Mouse (Mus musculus) lung, embryonic 14.5 days (tissue): ENCODE measurements around the gene Tmem109. TPM values are rescaled to one million over a fixed set of nuclear protein-coding genes. Genes with fewer than 3 reads are reported as not detected.

Experiments
- ATAC-seq: fragments of 200-750 bp; cut with Nextera tagmentation; 2 replicates; pipeline ENCODE4 v1.8.0; 2017; ENCODE audit warnings: mild to moderate bottlenecking, moderate TSS enrichment, moderate library complexity; ENCODE audit not compliant: insufficient read depth
- DNase-seq: peaks from one replicate; pipeline ENCODE4 v3.0.0-alpha.2; 2015
- H3K27ac ChIP-seq: fragments of 300-500 bp; sonication (generic); 2 replicates; pipeline ENCODE4 v1.5.1; 2014; ENCODE audit warnings: low read depth, mild to moderate bottlenecking, moderate library complexity
- H3K27me3 ChIP-seq: fragments of 300-500 bp; sonication (generic); 2 replicates; pipeline ENCODE4 v1.6.1; 2014; ENCODE audit warnings: low read length, control low read depth; ENCODE audit not compliant: insufficient read depth
- H3K36me3 ChIP-seq: fragments of 300-500 bp; sonication (generic); 2 replicates; pipeline ENCODE4 v1.6.1; 2014; ENCODE audit warnings: control low read depth; ENCODE audit not compliant: insufficient read depth
- H3K4me1 ChIP-seq: fragments of 300-500 bp; sonication (generic); 2 replicates; pipeline ENCODE4 v1.6.1; 2014; ENCODE audit warnings: antibody characterized with exemption, control low read depth; ENCODE audit not compliant: insufficient read depth
- H3K4me2 ChIP-seq: fragments of 300-500 bp; sonication (generic); 2 replicates; pipeline ENCODE4 v1.6.1; 2014; ENCODE audit warnings: mild to moderate bottlenecking
- H3K4me3 ChIP-seq: fragments of 300-500 bp; sonication (generic); 2 replicates; pipeline ENCODE4 v1.5.1; 2014; ENCODE audit warnings: low read depth, low read length
- H3K9ac ChIP-seq: fragments of 300-500 bp; sonication (generic); 2 replicates; pipeline ENCODE4 v1.6.1; 2014
- H3K9me3 ChIP-seq: fragments of 300-500 bp; sonication (generic); 2 replicates; pipeline ENCODE4 v1.6.1; 2016; ENCODE audit warnings: low read depth, low read length, control low read depth
- CTCF ChIP-seq: IDR thresholded peaks from 2 replicates; pipeline ENCODE4 v1.5.1; 2016; ENCODE audit warnings: antibody characterized with exemption, low read depth
- WGBS: fragments of 180-500 bp; shearing (Covaris S2); extraction: QIAGEN DNeasy Blood & Tissue Kit; methylation state at CpG from one replicate; pipeline ENCODE4 v1.1.7; 2014; 5-methylcytosine and 5-hydroxymethylcytosine counted together
- polyA plus RNA-seq: library from polyadenylated mRNA; unstranded; fragments of >200 nt; fragmentation: Nextera tagmentation; extraction: Ambion mirVana; gene quantifications from 2 replicates; pipeline ENCODE4 v1.2.1, GENCODE M21; 2014

The Tmem109 gene
- polyA plus RNA-seq, 1 experiment from 2014 or later = 120 TPM

GRCm38 (mm10) chr19:10842914-10843313 is 38.9 kb downstream of the Tmem109 start:
- Histone ChIP-seq H3K4me3 (no peak overlapping the region), H3K9ac (no peak overlapping the region), H3K4me2 (no peak overlapping the region), H3K9me3 (no peaks in the 10 kb centered on the region), H3K4me1 (no peaks in the 10 kb centered on the region), H3K36me3 (no peaks in the 10 kb centered on the region), H3K27me3 (no peaks in the 10 kb centered on the region), H3K27ac (no peak overlapping the region)
- WGBS = 43% methylated on average over 24 of the region's 24 CpGs
- ATAC-seq = no peak
- DNase-seq = no peak
- TF ChIP-seq CTCF = no peak

- Histone ChIP-seq H3K4me1 (no peaks in the 10 kb centered on the region), H3K4me2 (no peak overlapping the region), H3K4me3 (no peak overlapping the region), H3K27me3 (no peaks in the 10 kb centered on the region; the same call in 1 of the 2 replicates), H3K9me3 (no peaks in the 10 kb centered on the region), H3K36me3 (no peaks in the 10 kb centered on the region), H3K27ac (no peak overlapping the region), H3K9ac (no peak overlapping the region)
- no peak for ATAC-seq
- TF ChIP-seq CTCF = no peak
- DNase-seq = peak; percentile 16
- WGBS = 48% methylated on average over 16 of the region's 16 CpGs
Observed at GRCm38 (mm10) chr19:10841721-10842626, 39.8 kb downstream of the Tmem109 start.

GRCm38 (mm10) chr19:10839010-10839892 is 42.5 kb downstream of the Tmem109 start, which contains the start of gene Slc15a3:
Slc15a3 (plus strand) TSS chr19:10839727.
- Histone ChIP-seq H3K27ac (no peak within 1 kb of the TSS), H3K4me2 (no peak within 1 kb of the TSS), H3K9ac (no peak within 1 kb of the TSS), H3K4me3 (no peak within 1 kb of the TSS), H3K4me1 (no peaks in the 10 kb centered on the region), H3K36me3 (no peaks in the 10 kb centered on the region), H3K9me3 (no peaks in the 10 kb centered on the region), H3K27me3 (no peaks in the 10 kb centered on the region; the same call in 1 of the 2 replicates)
- DNase-seq (no peak), ATAC-seq (no peak)
- WGBS = 69% methylated on average over 15 of the region's 15 CpGs
- TF ChIP-seq CTCF = no peak

- DNase-seq (no peak), ATAC-seq (no peak)
- Histone ChIP-seq H3K4me1 (no peaks in the 10 kb centered on the region), H3K4me2 (no peak overlapping the region), H3K9ac (no peak overlapping the region), H3K4me3 (no peak overlapping the region), H3K36me3 (no peaks in the 10 kb centered on the region), H3K9me3 (no peaks in the 10 kb centered on the region), H3K27ac (no peak overlapping the region), H3K27me3 (no peaks in the 10 kb centered on the region; the same call in 1 of the 2 replicates)
- 49% methylated on average over 3 of the region's 3 CpGs for WGBS
- TF ChIP-seq CTCF = no peak
Observed at GRCm38 (mm10) chr19:10835671-10836070, 46.1 kb downstream of the Tmem109 start.

GRCm38 (mm10) chr19:10833611-10834010 is 48.2 kb downstream of the Tmem109 start:
- Histone ChIP-seq H3K4me3 (no peak overlapping the region), H3K4me2 (no peak overlapping the region), H3K9me3 (no peaks in the 10 kb centered on the region), H3K9ac (no peak overlapping the region), H3K36me3 (no peaks in the 10 kb centered on the region), H3K27ac (no peak overlapping the region), H3K4me1 (no peaks in the 10 kb centered on the region), H3K27me3 (no peaks in the 10 kb centered on the region; the same call in 1 of the 2 replicates)
- no peak for TF ChIP-seq CTCF
- WGBS = 67% methylated on average over 3 of the region's 3 CpGs
- no peak for DNase-seq
- ATAC-seq = no peak

GRCm38 (mm10) chr19:10832030-10832429 is 49.8 kb downstream of the Tmem109 start:
- WGBS = 63% methylated on average over 3 of the region's 3 CpGs
- no peak for DNase-seq
- H3K4me2 ChIP-seq = no peak overlapping the region
- no peaks in the 10 kb centered on the region for H3K9me3 ChIP-seq
- H3K4me3 ChIP-seq = no peak overlapping the region
- TF ChIP-seq CTCF = no peak
- no peak overlapping the region for H3K9ac ChIP-seq
- no peaks in the 10 kb centered on the region for H3K36me3 ChIP-seq
- ATAC-seq = no peak
- no peak overlapping the region for H3K27ac ChIP-seq
- H3K27me3 ChIP-seq = no peaks in the 10 kb centered on the region
- H3K4me1 ChIP-seq = no peaks in the 10 kb centered on the region

GRCm38 (mm10) chr19:10831424-10831823 is 50.4 kb downstream of the Tmem109 start:
- WGBS = 7% methylated on average over 5 of the region's 5 CpGs
- no peaks in the 10 kb centered on the region for H3K36me3 ChIP-seq
- H3K9ac ChIP-seq = no peak overlapping the region
- H3K9me3 ChIP-seq = no peaks in the 10 kb centered on the region
- DNase-seq (peak; percentile 79), ATAC-seq (no peak; the same call in 1 of the 2 replicates)
- peak; percentile 69 for TF ChIP-seq CTCF
- no peaks in the 10 kb centered on the region for H3K4me1 ChIP-seq
- H3K27ac ChIP-seq = no peak overlapping the region
- no peak overlapping the region for H3K4me2 ChIP-seq
- H3K4me3 ChIP-seq = no peak overlapping the region
- H3K27me3 ChIP-seq = no peaks in the 10 kb centered on the region
